Mouse (Mus musculus): ENCODE data around the gene Trmt10b. TPM values are rescaled to one million over a fixed set of nuclear protein-coding genes. Genes with fewer than 3 reads are reported as not detected.

Trmt10b gene
- polyA plus RNA-seq, 1 experiment from 2014 or later = 20.5 TPM

GRCm38 (mm10) chr4:45286318-45286717, 10.6 kb upstream of the Trmt10b start:
- Histone ChIP-seq H3K4me3 (no peak overlapping the region), H3K27ac (no peak overlapping the region), H3K4me1 (no peaks in the 10 kb centered on the region), H3K36me3 (no peaks in the 10 kb centered on the region), H3K9ac (no peak overlapping the region), H3K9me3 (no peaks in the 10 kb centered on the region), H3K27me3 (peaks cover 3% of the 10 kb centered on the region; the same call in 1 of the 2 replicates), H3K4me2 (replicated peaks) (no peak overlapping the region)
- no peak for ATAC-seq (ENCODE audit: insufficient number of reproducible peaks, insufficient read depth, low FRiP score, low TSS enrichment)
- 46% methylated on average over 3 of the region's 3 CpGs for WGBS

- H3K36me3 ChIP-seq = no peaks in the 10 kb centered on the region
- no peak for ATAC-seq (ENCODE audit: insufficient number of reproducible peaks, insufficient read depth, low FRiP score, low TSS enrichment)
- WGBS = 84% methylated on average over 5 of the region's 5 CpGs
- H3K4me3 ChIP-seq = no peak overlapping the region
- H3K27ac ChIP-seq = no peak overlapping the region
- no peak overlapping the region for H3K9ac ChIP-seq
- H3K27me3 ChIP-seq = no peaks in the 10 kb centered on the region
- no peaks in the 10 kb centered on the region for H3K4me1 ChIP-seq
- no peaks in the 10 kb centered on the region for H3K9me3 ChIP-seq
- H3K4me2 ChIP-seq (replicated peaks) = no peak overlapping the region
Observed at GRCm38 (mm10) chr4:45287906-45288305, 9.0 kb upstream of the Trmt10b start.

GRCm38 (mm10) chr4:45305536-45305935, 8.6 kb downstream of the Trmt10b start:
- no peak overlapping the region for H3K4me3 ChIP-seq
- H3K36me3 ChIP-seq = peaks cover 63% of the 10 kb centered on the region
- no peak for ATAC-seq (ENCODE audit: insufficient number of reproducible peaks, insufficient read depth, low FRiP score, low TSS enrichment)
- H3K27me3 ChIP-seq = no peaks in the 10 kb centered on the region
- no peak overlapping the region for H3K9ac ChIP-seq
- H3K4me1 ChIP-seq = no peaks in the 10 kb centered on the region
- 97% methylated on average over 14 of the region's 14 CpGs for WGBS
- no peak overlapping the region for H3K4me2 ChIP-seq (replicated peaks)
- no peaks in the 10 kb centered on the region for H3K9me3 ChIP-seq
- no peak overlapping the region for H3K27ac ChIP-seq

GRCm38 (mm10) chr4:45308046-45308445, 11.1 kb downstream of the Trmt10b start:
- Histone ChIP-seq H3K4me1 (no peaks in the 10 kb centered on the region), H3K27me3 (no peaks in the 10 kb centered on the region), H3K27ac (no peak overlapping the region), H3K4me3 (no peak overlapping the region), H3K4me2 (replicated peaks) (no peak overlapping the region), H3K36me3 (peaks cover 43% of the 10 kb centered on the region), H3K9ac (no peak overlapping the region), H3K9me3 (no peaks in the 10 kb centered on the region)
- ATAC-seq (ENCODE audit: insufficient number of reproducible peaks, insufficient read depth, low FRiP score, low TSS enrichment) = no peak
- 43% methylated on average over 11 of the region's 11 CpGs for WGBS

GRCm38 (mm10) chr4:45308606-45309005, 11.7 kb downstream of the Trmt10b start:
- Histone ChIP-seq H3K4me3 (no peak overlapping the region), H3K27ac (no peak overlapping the region), H3K36me3 (peaks cover 42% of the 10 kb centered on the region), H3K9me3 (no peaks in the 10 kb centered on the region), H3K9ac (no peak overlapping the region), H3K27me3 (no peaks in the 10 kb centered on the region), H3K4me1 (no peaks in the 10 kb centered on the region), H3K4me2 (replicated peaks) (no peak overlapping the region)
- ATAC-seq (ENCODE audit: insufficient number of reproducible peaks, insufficient read depth, low FRiP score, low TSS enrichment) = no peak
- WGBS = 89% methylated on average over 6 of the region's 6 CpGs

GRCm38 (mm10) chr4:45311056-45311455, 14.1 kb downstream of the Trmt10b start:
- Histone ChIP-seq H3K4me2 (replicated peaks) (no peak overlapping the region), H3K27ac (no peak overlapping the region), H3K9ac (no peak overlapping the region), H3K27me3 (no peaks in the 10 kb centered on the region), H3K4me1 (no peaks in the 10 kb centered on the region), H3K9me3 (no peaks in the 10 kb centered on the region), H3K36me3 (peaks cover 44% of the 10 kb centered on the region), H3K4me3 (no peak overlapping the region)
- 93% methylated on average over 2 of the region's 2 CpGs for WGBS
- no peak for ATAC-seq (ENCODE audit: insufficient number of reproducible peaks, insufficient read depth, low FRiP score, low TSS enrichment)

GRCm38 (mm10) chr4:45320159-45320816, 23.4 kb downstream of the Trmt10b start:
- H3K4me3 ChIP-seq = peak overlapping the region; percentile 93
- peak overlapping the region; percentile 68 for H3K4me2 ChIP-seq (replicated peaks)
- WGBS = under 1% methylated on average over 50 of the region's 56 CpGs
- peak overlapping the region; percentile 89 for H3K9ac ChIP-seq
- H3K27me3 ChIP-seq = peaks cover 16% of the 10 kb centered on the region
- H3K4me1 ChIP-seq = peaks cover 9% of the 10 kb centered on the region
- peak overlapping the region; percentile 61; the same call in 1 of the 2 replicates for H3K27ac ChIP-seq
- peaks cover 26% of the 10 kb centered on the region for H3K36me3 ChIP-seq
- no peaks in the 10 kb centered on the region for H3K9me3 ChIP-seq
- peak; percentile 60; the same call in 1 of the 2 replicates for ATAC-seq (ENCODE audit: insufficient number of reproducible peaks, insufficient read depth, low FRiP score, low TSS enrichment)

- Histone ChIP-seq H3K9me3 (no peaks in the 10 kb centered on the region), H3K4me2 (replicated peaks) (no peak overlapping the region), H3K27me3 (peaks cover 3% of the 10 kb centered on the region; the same call in 1 of the 2 replicates), H3K4me1 (no peaks in the 10 kb centered on the region), H3K36me3 (no peaks in the 10 kb centered on the region), H3K4me3 (no peak overlapping the region), H3K27ac (no peak overlapping the region), H3K9ac (no peak overlapping the region)
- ATAC-seq (ENCODE audit: insufficient number of reproducible peaks, insufficient read depth, low FRiP score, low TSS enrichment) = no peak
- 82% methylated on average over 7 of the region's 7 CpGs for WGBS
Observed at GRCm38 (mm10) chr4:45331139-45331538, 34.2 kb downstream of the Trmt10b start.

GRCm38 (mm10) chr4:45332466-45332865, 35.5 kb downstream of the Trmt10b start:
- H3K27ac ChIP-seq = no peak overlapping the region
- no peaks in the 10 kb centered on the region for H3K36me3 ChIP-seq
- H3K9me3 ChIP-seq = no peaks in the 10 kb centered on the region
- no peak overlapping the region for H3K9ac ChIP-seq
- no peaks in the 10 kb centered on the region for H3K4me1 ChIP-seq
- 62% methylated on average over 3 of the region's 3 CpGs for WGBS
- peaks cover 3% of the 10 kb centered on the region; the same call in 1 of the 2 replicates for H3K27me3 ChIP-seq
- no peak overlapping the region for H3K4me3 ChIP-seq
- no peak for ATAC-seq (ENCODE audit: insufficient number of reproducible peaks, insufficient read depth, low FRiP score, low TSS enrichment)
- H3K4me2 ChIP-seq (replicated peaks) = no peak overlapping the region

GRCm38 (mm10) chr4:45341226-45341625, 44.3 kb downstream of the Trmt10b start:
- H3K27me3 ChIP-seq = no peaks in the 10 kb centered on the region
- ATAC-seq (ENCODE audit: insufficient number of reproducible peaks, insufficient read depth, low FRiP score, low TSS enrichment) = no peak
- H3K4me1 ChIP-seq = peaks cover 12% of the 10 kb centered on the region
- peak overlapping the region; percentile 97; the same call in 1 of the 2 replicates for H3K9ac ChIP-seq
- 64% methylated on average over 9 of the region's 9 CpGs for WGBS
- no peaks in the 10 kb centered on the region for H3K9me3 ChIP-seq
- peak overlapping the region; percentile 97; the same call in 1 of the 2 replicates for H3K27ac ChIP-seq
- H3K4me3 ChIP-seq = peak overlapping the region; percentile 97; the same call in 1 of the 2 replicates
- H3K4me2 ChIP-seq (replicated peaks) = peak overlapping the region; percentile 77
- no peaks in the 10 kb centered on the region for H3K36me3 ChIP-seq

- ATAC-seq (ENCODE audit: insufficient number of reproducible peaks, insufficient read depth, low FRiP score, low TSS enrichment) = peak; percentile 91
- H3K27me3 ChIP-seq = no peaks in the 10 kb centered on the region
- H3K27ac ChIP-seq = peak within 1 kb of the TSS; percentile 97
- H3K4me2 ChIP-seq (replicated peaks) = peak within 1 kb of the TSS; percentile 77
- H3K9ac ChIP-seq = peak within 1 kb of the TSS; percentile 97
- H3K4me3 ChIP-seq = peak within 1 kb of the TSS; percentile 97
- no peaks in the 10 kb centered on the region for H3K36me3 ChIP-seq
- no peaks in the 10 kb centered on the region for H3K9me3 ChIP-seq
- H3K4me1 ChIP-seq = peaks cover 12% of the 10 kb centered on the region
- WGBS = 2% methylated on average over 38 of the region's 42 CpGs
Observed at GRCm38 (mm10) chr4:45341669-45342249, 44.8 kb downstream of the Trmt10b start, which contains the start of gene Dcaf10. Gene Dcaf10, plus strand, starts transcription at chr4:45342101.

Data from embryonic facial prominence, embryonic 12.5 days (tissue).